Mouse (Mus musculus): ENCODE results near the gene Gfpt1. TPM values are rescaled to one million over a fixed set of nuclear protein-coding genes. Genes with fewer than 3 reads are reported as not detected.
A peak's percentile ranks its signal among the peaks of the same experiment; 100 is the strongest.

The Gfpt1 gene
- total RNA-seq, 2 experiments from 2014 or later, result 48.1 to 52.9 TPM

DNA sequence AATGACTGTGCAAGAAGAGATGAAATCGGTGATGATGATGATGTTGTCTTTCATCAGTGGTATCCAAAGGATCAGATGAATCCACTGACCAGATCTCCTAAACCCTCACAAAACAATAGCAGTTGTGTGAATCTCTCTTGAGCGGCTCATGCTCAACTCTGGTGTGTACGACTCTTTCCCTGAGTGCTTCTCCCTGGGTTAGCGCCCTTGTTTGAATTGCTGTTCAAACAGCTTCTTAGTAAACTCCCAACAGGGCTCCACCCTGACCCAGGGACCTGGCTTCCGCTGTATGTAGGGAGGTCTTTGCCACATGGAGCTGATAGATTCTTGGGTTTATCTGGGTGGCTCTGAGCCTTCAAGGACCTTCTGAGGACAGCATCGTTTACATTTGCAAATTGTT is 80.8 kb downstream of the Gfpt1 start:
- intact Hi-C loops (cut with DNase I), result no loop called here
- DNase-seq (ENCODE audit: low spot score in 2 of 2), result no peak

DNA sequence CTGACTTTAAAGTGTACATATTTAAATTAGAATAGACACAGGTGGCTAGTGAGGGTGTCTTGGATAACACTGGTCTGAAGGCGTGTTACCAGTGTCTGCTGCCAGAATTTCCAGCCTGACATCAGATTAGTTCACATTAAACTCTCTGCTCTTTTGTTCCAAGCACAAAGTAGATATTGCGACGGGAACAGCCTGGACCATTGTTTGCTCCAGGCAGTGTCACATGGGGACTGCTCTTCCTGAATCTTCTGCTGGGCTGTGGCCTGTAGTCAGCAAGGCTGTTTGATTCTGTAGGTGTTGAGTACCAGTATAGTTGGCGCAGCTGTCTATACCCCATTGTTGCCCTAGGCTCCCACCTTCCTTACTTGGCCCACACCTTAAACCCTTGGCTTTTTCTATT is 81.3 kb downstream of the Gfpt1 start:
- intact Hi-C loops (cut with DNase I), result no loop called here
- DNase-seq (ENCODE audit: low spot score in 2 of 2), result no peak

DNA sequence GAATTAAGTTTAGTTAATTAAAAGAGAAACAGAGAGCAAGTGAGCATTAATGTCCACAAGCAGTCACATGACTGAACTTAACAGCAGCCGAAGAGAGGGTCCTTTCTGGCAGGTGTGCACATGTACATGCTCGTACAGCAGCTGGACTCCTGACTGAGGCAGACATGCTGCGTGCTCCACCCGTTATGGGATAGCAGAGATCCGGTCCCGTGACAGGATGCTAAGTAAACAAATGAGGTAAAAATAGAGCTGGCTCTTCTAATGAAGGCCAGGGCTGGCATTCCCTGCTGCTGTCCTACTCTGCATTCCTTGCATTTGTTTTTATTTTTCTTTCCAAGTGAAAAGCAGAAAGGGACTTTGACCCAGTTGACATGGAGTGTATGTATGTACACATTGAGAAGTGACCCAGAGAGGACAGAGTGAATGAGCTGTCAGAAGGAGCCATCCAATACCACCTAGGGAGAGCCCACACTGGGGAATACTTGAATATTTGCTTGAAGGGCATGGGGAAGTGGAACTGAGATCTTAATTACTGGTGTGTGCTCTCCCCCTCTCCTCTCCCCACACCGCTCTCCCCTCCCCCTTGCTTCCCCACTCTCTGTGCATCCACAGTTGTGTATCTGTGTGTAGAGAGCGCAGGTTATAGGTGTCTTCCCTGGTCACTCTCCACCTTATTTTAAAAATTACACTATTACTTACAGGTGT is 84.6 kb downstream of the Gfpt1 start:
- DNase-seq (ENCODE audit: low spot score in 2 of 2), result no peak

DNA sequence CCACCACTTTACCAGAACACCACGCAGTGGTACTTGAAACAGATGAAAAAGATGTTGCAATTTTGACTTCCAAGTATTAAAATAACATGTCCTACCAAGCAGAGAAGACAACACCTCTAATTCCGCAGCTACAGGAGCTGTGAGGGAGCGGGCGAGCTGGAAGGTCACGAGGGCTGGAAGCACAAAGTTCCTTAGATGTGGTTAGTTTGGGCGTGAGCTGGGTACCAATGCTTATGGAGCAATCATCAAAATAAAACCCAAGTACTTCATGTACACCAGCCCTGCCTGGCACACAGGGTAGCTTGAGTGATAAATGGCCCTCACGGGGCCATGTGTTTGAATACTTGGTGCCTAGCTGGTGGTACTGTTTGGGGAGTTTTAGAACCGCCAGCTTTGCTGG is 87.2 kb downstream of the Gfpt1 start:
- DNase-seq (ENCODE audit: low spot score in 2 of 2), result peak; percentile 16 to 19
- intact Hi-C loops (cut with DNase I), result no loop called here

More for the DNA sequence above, 84.6 kb downstream of the Gfpt1 start:
- intact Hi-C loops (cut with DNase I), result no loop called here

DNA sequence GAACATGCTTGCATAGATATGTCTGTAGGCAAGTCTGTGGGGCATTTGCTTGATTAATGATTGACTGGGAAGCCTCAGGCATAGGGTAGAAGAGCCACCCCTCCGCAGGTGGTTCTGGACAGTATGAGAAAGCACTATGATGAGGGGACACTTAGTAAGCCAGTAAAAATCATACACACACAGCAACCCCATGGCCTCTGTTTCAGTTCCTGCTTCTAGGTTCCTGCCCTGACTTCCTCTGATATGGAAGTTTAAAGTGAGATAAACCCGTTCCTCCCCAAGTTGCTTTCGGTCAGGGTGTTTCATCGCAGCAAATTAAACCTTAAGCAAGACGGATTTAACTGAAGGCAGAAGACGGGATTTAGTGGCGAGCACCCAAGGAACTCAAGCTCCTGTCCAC is 88.0 kb downstream of the Gfpt1 start:
- intact Hi-C loops (cut with DNase I), result no loop called here

DNA sequence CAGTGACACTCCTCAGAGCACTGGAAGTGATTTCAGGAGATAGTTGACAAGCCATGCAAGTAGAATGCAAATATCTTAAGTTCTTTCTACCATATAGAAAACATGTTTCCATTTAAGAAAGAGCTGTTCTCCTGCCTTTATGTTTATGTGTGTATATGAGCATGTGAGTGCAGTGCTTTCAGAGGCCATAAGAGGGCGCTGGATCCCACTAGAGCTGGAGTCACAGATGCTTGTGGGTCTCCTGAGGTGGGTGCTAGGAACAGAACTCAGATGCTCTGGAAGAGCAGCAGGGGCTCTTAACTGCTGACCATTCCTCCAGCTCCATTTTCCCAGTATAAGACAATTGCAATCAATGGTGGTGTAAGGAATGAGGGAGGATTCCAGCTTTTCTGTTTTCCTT is 88.4 kb downstream of the Gfpt1 start:
- intact Hi-C loops (cut with DNase I), result no loop called here
- no peak for DNase-seq (ENCODE audit: low spot score in 2 of 2)

More for the DNA sequence above, 88.0 kb downstream of the Gfpt1 start:
- no peak for DNase-seq (ENCODE audit: low spot score in 2 of 2)

DNA sequence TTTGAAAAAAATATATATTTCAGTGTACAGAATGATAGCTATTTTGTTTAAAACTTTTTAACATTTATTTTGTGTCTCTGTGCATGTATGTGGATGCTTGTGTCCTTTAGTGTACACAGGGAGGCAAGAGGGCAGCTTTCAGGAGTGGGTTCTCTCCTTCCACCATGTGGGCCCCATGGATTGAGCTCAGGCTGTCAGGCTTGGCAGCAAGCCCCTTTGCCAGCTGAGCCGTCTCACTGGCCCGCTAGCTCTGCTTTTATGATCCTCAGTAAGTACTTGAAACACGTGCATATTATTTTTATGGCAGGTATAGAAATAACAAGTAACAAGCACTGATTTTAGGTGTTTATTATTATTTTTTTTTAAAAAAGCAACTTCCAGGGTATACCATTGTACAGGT is 90.9 kb downstream of the Gfpt1 start:
- no peak for DNase-seq (ENCODE audit: low spot score in 2 of 2)
- intact Hi-C loops (cut with DNase I), result no loop called here

DNA sequence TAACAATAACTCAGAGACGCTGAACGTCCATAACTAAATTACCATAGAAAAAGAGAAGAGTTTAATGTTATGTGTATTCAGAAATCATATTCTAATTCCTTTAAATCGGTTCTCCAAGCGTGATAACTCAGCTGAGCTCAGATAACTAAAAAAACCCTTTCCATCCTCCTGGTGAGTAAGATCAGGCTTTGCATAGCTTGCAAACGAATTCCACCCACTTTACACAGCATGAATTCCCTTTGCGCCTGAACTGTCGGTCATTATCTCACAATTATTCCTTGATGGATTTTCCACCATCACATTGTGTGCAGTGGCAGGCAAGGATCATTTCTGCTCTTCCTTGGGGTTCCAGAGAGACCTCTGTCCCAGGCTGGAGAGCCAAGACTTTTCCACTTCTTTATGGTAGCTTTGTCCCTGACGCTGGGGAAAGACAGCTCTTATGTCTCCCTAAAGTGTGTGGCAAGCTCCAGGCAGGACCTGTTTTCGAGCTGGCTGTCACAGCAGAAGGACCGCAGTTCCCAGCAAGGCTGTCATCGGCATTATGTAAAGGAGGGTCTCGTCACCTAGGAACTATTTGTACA is 91.4 kb downstream of the Gfpt1 start:
- intact Hi-C loops (cut with DNase I), result no loop called here
- DNase-seq (ENCODE audit: low spot score in 2 of 2), result peak; percentile 29 to 42

DNA sequence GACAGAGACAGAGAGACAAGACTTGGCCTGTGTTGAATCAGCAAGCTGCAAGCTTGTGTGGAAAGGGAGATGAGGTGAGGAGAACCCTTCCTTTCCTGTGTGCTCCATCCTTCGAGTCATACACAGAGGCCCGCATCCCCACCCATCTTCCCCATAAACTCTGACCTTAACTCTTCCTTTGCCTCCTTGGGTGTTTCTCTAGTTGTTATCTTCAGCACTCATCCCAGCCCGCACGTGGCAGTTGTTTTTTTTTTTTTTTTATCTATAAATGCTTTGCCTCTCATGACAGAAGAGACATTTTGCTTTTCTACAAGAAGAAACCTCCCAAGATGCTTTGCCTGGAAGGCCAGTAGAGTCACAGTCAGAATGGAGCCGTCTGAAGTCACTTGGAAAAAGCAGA is 95.8 kb downstream of the Gfpt1 start:
- intact Hi-C loops (cut with DNase I), result no loop called here

DNA sequence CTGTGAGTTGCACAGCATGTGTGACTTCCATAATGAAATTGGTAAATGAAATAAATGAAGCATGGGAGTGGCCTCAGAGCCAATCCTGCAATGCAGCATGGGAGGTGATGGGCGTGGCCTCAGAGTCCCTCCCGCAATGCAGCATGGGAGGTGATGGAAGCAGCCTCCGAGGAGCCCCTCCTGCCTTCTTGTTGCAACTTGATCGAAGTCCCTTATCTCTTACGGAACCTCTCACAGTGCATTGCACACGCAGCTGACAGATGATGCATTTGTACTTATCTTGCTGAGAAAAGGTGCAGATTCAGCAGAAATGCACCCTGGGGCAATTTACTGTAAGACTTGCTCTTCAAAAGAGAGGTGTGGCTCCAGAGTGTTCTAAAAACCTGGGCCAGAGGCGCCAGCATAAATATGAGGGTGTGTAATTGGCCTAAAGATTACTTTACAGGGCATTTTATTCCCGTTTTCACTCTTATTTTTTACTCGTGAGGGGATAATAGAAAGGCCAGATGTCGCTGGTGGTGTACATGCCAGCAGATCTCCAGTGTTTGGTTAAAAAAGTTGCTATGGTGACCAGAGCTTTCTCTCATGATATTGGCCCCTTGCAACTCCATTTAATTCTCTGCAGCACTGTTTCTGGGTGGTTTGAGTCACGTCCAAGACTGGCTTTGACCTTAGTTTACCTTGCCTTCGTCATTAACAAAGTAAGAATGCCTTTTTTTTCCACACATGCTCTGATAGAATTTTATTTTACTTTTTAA is 97.3 kb downstream of the Gfpt1 start:
- DNase-seq (ENCODE audit: low spot score in 2 of 2), result no peak
- intact Hi-C loops (cut with DNase I), result no loop called here

More for the DNA sequence above, 95.8 kb downstream of the Gfpt1 start:
- no peak for DNase-seq (ENCODE audit: low spot score in 2 of 2)

Other genes with a start within 250 kb of the Gfpt1 start
- gene Anxa4, start 249.3 kb upstream of the Gfpt1 start, total RNA-seq (2021), result 1 to 10 TPM; 4.6 to 6.3 TPM
- gene Aak1, start 193.3 kb upstream of the Gfpt1 start, total RNA-seq (2021), result 100 to 1,000 TPM; 399 to 437 TPM
- gene Nfu1, start 33.6 kb upstream of the Gfpt1 start, total RNA-seq (2021), result 10 to 100 TPM; 57.6 to 57.9 TPM
- not detected for gene D6Ertd527e, start 61.9 kb downstream of the Gfpt1 start, total RNA-seq (2021)

Measured in left cerebral cortex, postnatal 36 days (tissue).